Mouse (Mus musculus) layer of hippocampus, adult 9-10 months (tissue): ENCODE data around the gene Efhd2.

Experiments
- DNase-seq: peaks from one replicate; pipeline ENCODE4 v3.0.0; 2022; ENCODE audit warnings: low spot score

Gene Efhd2

GRCm38 (mm10) chr4:141874601-141875460 is at the start of gene Efhd2:
Gene Efhd2 (minus strand): TSS chr4:141874920.
- no peak for DNase-seq

- DNase-seq: no peak
Measured at GRCm38 (mm10) chr4:141923961-141924360, 49.2 kb upstream of the Efhd2 start.

GRCm38 (mm10) chr4:141920391-141920790 is 45.7 kb upstream of the Efhd2 start:
- DNase-seq: no peak

- DNase-seq: no peak
Measured at GRCm38 (mm10) chr4:141917735-141918419, 43.2 kb upstream of the Efhd2 start.

GRCm38 (mm10) chr4:141914040-141914439 is 39.3 kb upstream of the Efhd2 start:
- DNase-seq: no peak

- no peak for DNase-seq
Measured at GRCm38 (mm10) chr4:141913201-141913993, 38.7 kb upstream of the Efhd2 start.

- DNase-seq: no peak
Measured at GRCm38 (mm10) chr4:141904710-141905109, 30.0 kb upstream of the Efhd2 start.

GRCm38 (mm10) chr4:141902479-141902858 is 27.7 kb upstream of the Efhd2 start:
- DNase-seq: no peak

- DNase-seq: no peak
Measured at GRCm38 (mm10) chr4:141901711-141902478, 27.2 kb upstream of the Efhd2 start.

GRCm38 (mm10) chr4:141900421-141900820 is 25.7 kb upstream of the Efhd2 start:
- no peak for DNase-seq

GRCm38 (mm10) chr4:141899936-141900335 is 25.2 kb upstream of the Efhd2 start:
- DNase-seq: no peak

- no peak for DNase-seq
Measured at GRCm38 (mm10) chr4:141898905-141899304, 24.2 kb upstream of the Efhd2 start.

GRCm38 (mm10) chr4:141897838-141898237 is 23.1 kb upstream of the Efhd2 start:
- DNase-seq: no peak

- DNase-seq: no peak
Measured at GRCm38 (mm10) chr4:141897225-141897624, 22.5 kb upstream of the Efhd2 start.

GRCm38 (mm10) chr4:141895772-141896171 is 21.1 kb upstream of the Efhd2 start:
- DNase-seq: no peak

- no peak for DNase-seq
Measured at GRCm38 (mm10) chr4:141893157-141893784, 18.6 kb upstream of the Efhd2 start.

- no peak for DNase-seq
Measured at GRCm38 (mm10) chr4:141886385-141886968, 11.8 kb upstream of the Efhd2 start.

- no peak for DNase-seq
Measured at GRCm38 (mm10) chr4:141885451-141885850, 10.7 kb upstream of the Efhd2 start.

- DNase-seq: no peak
Measured at GRCm38 (mm10) chr4:141882858-141883257, 8.1 kb upstream of the Efhd2 start.

GRCm38 (mm10) chr4:141881950-141882349 is 7.2 kb upstream of the Efhd2 start:
- DNase-seq: no peak
